Mouse (Mus musculus) urinary bladder, adult 18-20 months (tissue): Measurements from ENCODE around the gene Rps6ka1.

Experiments
- DNase-seq, 2 experiments: peaks; one replicate each; pipeline ENCODE4 v3.0.0; 2022; ENCODE audit warnings: low spot score in 2 of 2, mixed read lengths in 2 of 2

Rps6ka1 gene

GRCm38 (mm10) chr4:133825731-133826130 is 61.9 kb downstream of the Rps6ka1 start:
- no peak for DNase-seq

- DNase-seq = no peak
These were observed 66.6 kb downstream of the Rps6ka1 start for GRCm38 (mm10) chr4:133820806-133821560.

GRCm38 (mm10) chr4:133820166-133820565 is 67.4 kb downstream of the Rps6ka1 start:
- DNase-seq = no peak

GRCm38 (mm10) chr4:133817356-133817755 is 70.2 kb downstream of the Rps6ka1 start:
- no peak for DNase-seq

GRCm38 (mm10) chr4:133816504-133816875 is 71.1 kb downstream of the Rps6ka1 start:
- no peak for DNase-seq

- no peak for DNase-seq
These were observed 71.7 kb downstream of the Rps6ka1 start for GRCm38 (mm10) chr4:133815635-133816503.

GRCm38 (mm10) chr4:133814804-133815515 is 72.6 kb downstream of the Rps6ka1 start:
- no peak for DNase-seq

- peak; percentile 79 to 86 for DNase-seq
These were observed 73.4 kb downstream of the Rps6ka1 start for GRCm38 (mm10) chr4:133813992-133814803.

GRCm38 (mm10) chr4:133813174-133813991 is 74.2 kb downstream of the Rps6ka1 start:
- peak; percentile 90 to 97 for DNase-seq

- no peak for DNase-seq
These were observed 83.0 kb downstream of the Rps6ka1 start for GRCm38 (mm10) chr4:133804401-133805263.

- no peak for DNase-seq
These were observed 87.0 kb downstream of the Rps6ka1 start for GRCm38 (mm10) chr4:133800589-133800988.
